Mouse (Mus musculus) midbrain, embryonic 16.5 days (tissue): ENCODE data around the gene Agxt2. TPM values are rescaled to one million over a fixed set of nuclear protein-coding genes. Genes with fewer than 3 reads are reported as not detected.

Experiments
- polyA plus RNA-seq: library from polyadenylated mRNA; unstranded; fragments of >200 nt; fragmentation: Nextera tagmentation; extraction: Ambion mirVana; gene quantifications from 2 replicates; pipeline ENCODE4 v1.2.1, GENCODE M21; 2015

Gene Agxt2
- polyA plus RNA-seq, 1 experiment from 2014 or later: not detected

Other genes starting within 250 kb of the Agxt2 start
- gene Prlr, start 181.3 kb upstream of the Agxt2 start, polyA plus RNA-seq: 2.6 and 3.4 TPM in 2 replicates
- gene Gm21973, start 33.2 kb upstream of the Agxt2 start, polyA plus RNA-seq: not detected in 2 replicates
- 8.3 and 8.5 TPM in 2 replicates for gene Dnajc21, start 112.0 kb downstream of the Agxt2 start, polyA plus RNA-seq
- 54.8 and 62.7 TPM in 2 replicates for gene Brix1, start 127.4 kb downstream of the Agxt2 start, polyA plus RNA-seq
- 20.1 and 24.2 TPM in 2 replicates for gene Rad1, start 127.5 kb downstream of the Agxt2 start, polyA plus RNA-seq
- gene Ttc23l, start 200.1 kb downstream of the Agxt2 start, polyA plus RNA-seq: 0.10 TPM in 1 of 2 replicates, not detected in the other